Mouse (Mus musculus): ENCODE results near the gene Ly86. TPM values are rescaled to one million over a fixed set of nuclear protein-coding genes. Genes with fewer than 3 reads are reported as not detected.

Gene Ly86
- total RNA-seq, 2 experiments from 2014 or later: 8.5 to 8.7 TPM

GRCm38 (mm10) chr13:37459022-37459421, 114.0 kb downstream of the Ly86 start:
- H3K27ac ChIP-seq: 0 out of 2 replicates have a peak overlapping the region, but pooled peaks have one; percentile 29
- H3K4me3 ChIP-seq: no peak overlapping the region
- no peak for DNase-seq (ENCODE audit: low spot score in 2 of 2)
- TF ChIP-seq CTCF (conservative IDR thresholded peaks at IDR 0.05): no peak

- Histone ChIP-seq H3K27ac (no peak overlapping the region), H3K4me3 (no peak overlapping the region)
- DNase-seq (ENCODE audit: low spot score in 2 of 2): no peak
- TF ChIP-seq CTCF (conservative IDR thresholded peaks at IDR 0.05): no peak
Observed at GRCm38 (mm10) chr13:37459957-37460930, 115.2 kb downstream of the Ly86 start.

- Histone ChIP-seq H3K27ac (no peak overlapping the region; the same call in 1 of the 2 replicates), H3K4me3 (no peak overlapping the region)
- no peak for DNase-seq (ENCODE audit: low spot score in 2 of 2)
- no peak for TF ChIP-seq CTCF (conservative IDR thresholded peaks at IDR 0.05)
Observed at GRCm38 (mm10) chr13:37462049-37462702, 117.2 kb downstream of the Ly86 start.

GRCm38 (mm10) chr13:37465710-37466109, 120.7 kb downstream of the Ly86 start:
- H3K27ac ChIP-seq: no peak overlapping the region
- no peak for TF ChIP-seq CTCF (conservative IDR thresholded peaks at IDR 0.05)

GRCm38 (mm10) chr13:37467795-37468194, 122.8 kb downstream of the Ly86 start:
- TF ChIP-seq CTCF (conservative IDR thresholded peaks at IDR 0.05): peak; percentile 82
- peak; percentile 45 to 66 for DNase-seq (ENCODE audit: low spot score in 2 of 2)
- Histone ChIP-seq H3K4me3 (no peak overlapping the region; the same call in 1 of the 2 replicates), H3K27ac (peak overlapping the region; percentile 89)

More at GRCm38 (mm10) chr13:37465710-37466109, 120.7 kb downstream of the Ly86 start:
- H3K4me3 ChIP-seq: no peak overlapping the region
- DNase-seq (ENCODE audit: low spot score in 2 of 2): no peak

Data from layer of hippocampus, adult 2 months (tissue).